Mouse (Mus musculus): Measurements from ENCODE around the gene Gm11564. TPM values are rescaled to one million over a fixed set of nuclear protein-coding genes. Genes with fewer than 3 reads are reported as not detected.

Gene Gm11564
- polyA plus RNA-seq, 1 experiment from 2014 or later = not detected

Other genes with a start within 250 kb of the Gm11564 start
- gene Krtap3-1, start 249.0 kb downstream of the Gm11564 start, polyA plus RNA-seq (2014; fragmentation: Nextera tagmentation; extraction: Ambion mirVana) = not detected in 2 replicates
- gene Krtap1-5, start 234.7 kb downstream of the Gm11564 start, polyA plus RNA-seq (2014; fragmentation: Nextera tagmentation; extraction: Ambion mirVana) = not detected in 2 replicates
- gene Krtap1-4, start 232.0 kb downstream of the Gm11564 start, polyA plus RNA-seq (2014; fragmentation: Nextera tagmentation; extraction: Ambion mirVana) = not detected in 2 replicates
- not detected in 2 replicates for gene Krtap1-3, start 224.3 kb downstream of the Gm11564 start, polyA plus RNA-seq (2014; fragmentation: Nextera tagmentation; extraction: Ambion mirVana)
- not detected in 2 replicates for gene Krtap9-3, start 217.6 kb downstream of the Gm11564 start, polyA plus RNA-seq (2014; fragmentation: Nextera tagmentation; extraction: Ambion mirVana)
- gene Gm11938, start 212.4 kb downstream of the Gm11564 start, polyA plus RNA-seq (2014; fragmentation: Nextera tagmentation; extraction: Ambion mirVana) = not detected in 2 replicates
- not detected in 2 replicates for gene Gm11937, start 205.5 kb downstream of the Gm11564 start, polyA plus RNA-seq (2014; fragmentation: Nextera tagmentation; extraction: Ambion mirVana)
- gene Krtap2-4, start 200.8 kb downstream of the Gm11564 start, polyA plus RNA-seq (2014; fragmentation: Nextera tagmentation; extraction: Ambion mirVana) = not detected in 2 replicates
- not detected in 2 replicates for gene Gm11562, start 195.2 kb downstream of the Gm11564 start, polyA plus RNA-seq (2014; fragmentation: Nextera tagmentation; extraction: Ambion mirVana)
- not detected in 2 replicates for gene Krtap4-1, start 187.4 kb downstream of the Gm11564 start, polyA plus RNA-seq (2014; fragmentation: Nextera tagmentation; extraction: Ambion mirVana)
- gene Krtap4-2, start 180.6 kb downstream of the Gm11564 start, polyA plus RNA-seq (2014; fragmentation: Nextera tagmentation; extraction: Ambion mirVana) = not detected in 2 replicates
- gene Krtap4-7, start 171.6 kb downstream of the Gm11564 start, polyA plus RNA-seq (2014; fragmentation: Nextera tagmentation; extraction: Ambion mirVana) = not detected in 2 replicates
- not detected in 2 replicates for gene Gm11555, start 165.4 kb downstream of the Gm11564 start, polyA plus RNA-seq (2014; fragmentation: Nextera tagmentation; extraction: Ambion mirVana)
- gene Gm11563, start 156.7 kb downstream of the Gm11564 start, polyA plus RNA-seq (2014; fragmentation: Nextera tagmentation; extraction: Ambion mirVana) = not detected in 2 replicates
- not detected in 2 replicates for gene Krtap4-6, start 149.7 kb downstream of the Gm11564 start, polyA plus RNA-seq (2014; fragmentation: Nextera tagmentation; extraction: Ambion mirVana)
- gene Gm14190, start 124.9 kb downstream of the Gm11564 start, polyA plus RNA-seq (2014; fragmentation: Nextera tagmentation; extraction: Ambion mirVana) = not detected in 2 replicates
- not detected in 2 replicates for gene Gm14180, start 81.4 kb downstream of the Gm11564 start, polyA plus RNA-seq (2014; fragmentation: Nextera tagmentation; extraction: Ambion mirVana)
- gene Gm11595, start 42.8 kb downstream of the Gm11564 start, polyA plus RNA-seq (2014; fragmentation: Nextera tagmentation; extraction: Ambion mirVana) = not detected in 2 replicates
- not detected in 2 replicates for gene Krtap4-8, start 35.0 kb downstream of the Gm11564 start, polyA plus RNA-seq (2014; fragmentation: Nextera tagmentation; extraction: Ambion mirVana)
- not detected in 2 replicates for gene Krtap4-9, start 30.5 kb downstream of the Gm11564 start, polyA plus RNA-seq (2014; fragmentation: Nextera tagmentation; extraction: Ambion mirVana)
- gene Gm11596, start 22.2 kb downstream of the Gm11564 start, polyA plus RNA-seq (2014; fragmentation: Nextera tagmentation; extraction: Ambion mirVana) = not detected in 2 replicates
- gene Gm11569, start 16.7 kb downstream of the Gm11564 start, polyA plus RNA-seq (2014; fragmentation: Nextera tagmentation; extraction: Ambion mirVana) = not detected in 2 replicates
- not detected in 2 replicates for gene Gm11554, start 11.2 kb downstream of the Gm11564 start, polyA plus RNA-seq (2014; fragmentation: Nextera tagmentation; extraction: Ambion mirVana)
- gene Krtap4-13, start 5.8 kb downstream of the Gm11564 start, polyA plus RNA-seq (2014; fragmentation: Nextera tagmentation; extraction: Ambion mirVana) = not detected in 2 replicates
- gene 2300003K06Rik, start 22.4 kb upstream of the Gm11564 start, polyA plus RNA-seq (2014; fragmentation: Nextera tagmentation; extraction: Ambion mirVana) = not detected in 2 replicates
- not detected in 2 replicates for gene Krtap4-16, start 35.9 kb upstream of the Gm11564 start, polyA plus RNA-seq (2014; fragmentation: Nextera tagmentation; extraction: Ambion mirVana)
- gene Gm11568, start 42.3 kb upstream of the Gm11564 start, polyA plus RNA-seq (2014; fragmentation: Nextera tagmentation; extraction: Ambion mirVana) = not detected in 2 replicates
- gene Gm11559, start 48.8 kb upstream of the Gm11564 start, polyA plus RNA-seq (2014; fragmentation: Nextera tagmentation; extraction: Ambion mirVana) = not detected in 2 replicates
- not detected in 2 replicates for gene Krtap9-1, start 57.7 kb upstream of the Gm11564 start, polyA plus RNA-seq (2014; fragmentation: Nextera tagmentation; extraction: Ambion mirVana)
- gene Gm11567, start 63.5 kb upstream of the Gm11564 start, polyA plus RNA-seq (2014; fragmentation: Nextera tagmentation; extraction: Ambion mirVana) = not detected in 2 replicates
- gene Krtap31-1, start 92.3 kb upstream of the Gm11564 start, polyA plus RNA-seq (2014; fragmentation: Nextera tagmentation; extraction: Ambion mirVana) = not detected in 2 replicates
- gene Gm11565, start 99.1 kb upstream of the Gm11564 start, polyA plus RNA-seq (2014; fragmentation: Nextera tagmentation; extraction: Ambion mirVana) = not detected in 2 replicates
- gene Krtap31-2, start 120.6 kb upstream of the Gm11564 start, polyA plus RNA-seq (2014; fragmentation: Nextera tagmentation; extraction: Ambion mirVana) = not detected in 2 replicates
- not detected in 2 replicates for gene Krtap9-5, start 132.8 kb upstream of the Gm11564 start, polyA plus RNA-seq (2014; fragmentation: Nextera tagmentation; extraction: Ambion mirVana)
- not detected in 2 replicates for gene Krtap29-1, start 163.4 kb upstream of the Gm11564 start, polyA plus RNA-seq (2014; fragmentation: Nextera tagmentation; extraction: Ambion mirVana)
- not detected in 2 replicates for gene Krtap16-1, start 170.9 kb upstream of the Gm11564 start, polyA plus RNA-seq (2014; fragmentation: Nextera tagmentation; extraction: Ambion mirVana)
- gene Krtap17-1, start 178.3 kb upstream of the Gm11564 start, polyA plus RNA-seq (2014; fragmentation: Nextera tagmentation; extraction: Ambion mirVana) = not detected in 2 replicates
- gene Krt33a, start 200.5 kb upstream of the Gm11564 start, polyA plus RNA-seq (2014; fragmentation: Nextera tagmentation; extraction: Ambion mirVana) = not detected in 2 replicates
- not detected in 2 replicates for gene Krt33b, start 214.2 kb upstream of the Gm11564 start, polyA plus RNA-seq (2014; fragmentation: Nextera tagmentation; extraction: Ambion mirVana)
- 0.11 TPM in 1 of 2 replicates, not detected in the other for gene Krt34, start 225.9 kb upstream of the Gm11564 start, polyA plus RNA-seq (2014; fragmentation: Nextera tagmentation; extraction: Ambion mirVana)
- gene Krt31, start 234.9 kb upstream of the Gm11564 start, polyA plus RNA-seq (2014; fragmentation: Nextera tagmentation; extraction: Ambion mirVana) = not detected in 2 replicates

Measured in kidney, embryonic 14.5 days (tissue).